Mouse (Mus musculus) neural tube, embryonic 13.5 days (tissue): Measurements from ENCODE around the gene Peli3. TPM values are rescaled to one million over a fixed set of nuclear protein-coding genes. Genes with fewer than 3 reads are reported as not detected.
A peak's percentile ranks its signal among the peaks of the same experiment; 100 is the strongest.

Experiments
- ATAC-seq: fragments of 200-750 bp; cut with Nextera tagmentation; 2 replicates; pipeline ENCODE4 v1.8.0; 2017; ENCODE audit warnings: low read depth, mild to moderate bottlenecking, moderate TSS enrichment, moderate library complexity
- H3K27ac ChIP-seq: fragments of 300-500 bp; sonication (generic); replicated peaks from 2 replicates; pipeline ENCODE4 v1.5.1; 2015; ENCODE audit warnings: moderate library complexity, mild to moderate bottlenecking, inconsistent platforms
- H3K27me3 ChIP-seq: fragments of 300-500 bp; sonication (generic); 2 replicates; pipeline ENCODE4 v1.6.1; 2015; ENCODE audit warnings: mild to moderate bottlenecking, inconsistent platforms
- H3K36me3 ChIP-seq: fragments of 300-500 bp; sonication (generic); 2 replicates; pipeline ENCODE4 v1.6.1; 2015; ENCODE audit warnings: mild to moderate bottlenecking, inconsistent platforms
- H3K4me1 ChIP-seq: fragments of 300-500 bp; sonication (generic); replicated peaks from 2 replicates; pipeline ENCODE4 v1.6.1; 2015; ENCODE audit warnings: inconsistent platforms
- H3K4me2 ChIP-seq: fragments of 300-500 bp; sonication (generic); 2 replicates; pipeline ENCODE4 v1.6.1; 2015; ENCODE audit warnings: inconsistent platforms, mild to moderate bottlenecking, moderate library complexity
- H3K4me3 ChIP-seq: fragments of 300-500 bp; sonication (generic); 2 replicates; pipeline ENCODE4 v1.5.1; 2015; ENCODE audit warnings: mild to moderate bottlenecking, inconsistent platforms
- H3K9ac ChIP-seq: fragments of 300-500 bp; sonication (generic); 2 replicates; pipeline ENCODE4 v1.6.1; 2015; ENCODE audit warnings: moderate library complexity, mild to moderate bottlenecking, inconsistent platforms
- H3K9me3 ChIP-seq: fragments of 300-500 bp; sonication (generic); 2 replicates; pipeline ENCODE4 v1.6.1; 2016; ENCODE audit warnings: inconsistent platforms
- WGBS: fragments of 180-500 bp; shearing (Covaris S2); methylation state at CpG from one replicate; pipeline ENCODE4 v1.1.7; 2015; 5-methylcytosine and 5-hydroxymethylcytosine counted together
- polyA plus RNA-seq: library from polyadenylated mRNA; unstranded; fragments of >200 nt; fragmentation: Nextera tagmentation; extraction: Ambion mirVana; gene quantifications from 2 replicates; pipeline ENCODE4 v1.2.1, GENCODE M21; 2015

Peli3 gene
- polyA plus RNA-seq, 1 experiment from 2014 or later: 8.1 TPM

DNA sequence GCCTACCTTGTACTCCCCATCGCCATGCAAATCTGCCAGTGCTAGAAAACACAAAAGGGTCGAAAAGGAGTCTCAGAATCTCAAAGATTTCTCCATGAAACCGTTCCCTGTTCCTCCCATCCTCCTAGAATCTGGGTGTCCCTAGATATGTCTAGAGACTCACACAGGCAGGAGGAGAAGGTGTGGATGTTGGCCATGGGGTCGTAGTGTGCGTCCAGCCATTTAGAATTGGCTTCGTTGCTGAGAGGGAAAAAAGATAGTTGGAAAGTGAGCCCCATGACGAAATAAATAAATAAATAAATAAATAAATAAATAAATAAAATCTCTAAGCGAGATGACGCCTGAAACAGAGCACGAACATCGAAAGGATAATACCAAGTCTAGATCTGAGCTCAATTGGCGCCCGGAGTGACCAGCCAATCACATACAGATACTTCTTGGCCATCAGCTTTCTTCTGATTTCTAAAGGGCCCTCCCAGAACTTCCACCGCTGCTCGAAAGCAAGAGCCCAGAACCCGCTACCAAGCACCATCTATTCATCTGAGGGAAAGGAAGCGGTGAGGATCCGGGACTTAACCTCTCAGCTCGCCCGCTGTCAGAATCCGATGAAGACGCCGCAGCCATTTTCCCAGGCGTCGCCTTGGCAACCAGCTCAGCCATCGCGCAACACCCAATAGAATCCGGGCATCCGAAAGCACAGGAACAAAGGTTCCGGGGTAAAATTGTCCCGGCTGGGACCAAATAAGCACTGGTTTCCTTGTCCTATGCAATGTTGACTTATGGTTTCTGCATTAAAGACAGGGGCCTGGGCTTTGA, 36.7 kb downstream of the Peli3 start, which contains the start of gene Bbs1:
Bbs1 (minus strand) TSS at position 650 of the 816 bp plus-strand sequence.
- Histone ChIP-seq H3K4me3 (peak within 1 kb of the TSS; percentile 73), H3K36me3 (peaks cover 61% of the 10 kb centered on the region), H3K4me1 (peaks cover 16% of the 10 kb centered on the region), H3K27me3 (no peaks in the 10 kb centered on the region), H3K27ac (peak within 1 kb of the TSS; percentile 83), H3K4me2 (peak within 1 kb of the TSS; percentile 76), H3K9me3 (no peaks in the 10 kb centered on the region), H3K9ac (peak within 1 kb of the TSS; percentile 80)
- WGBS: 8% methylated on average over 31 of the region's 31 CpGs
- ATAC-seq: peak; percentile 77

DNA sequence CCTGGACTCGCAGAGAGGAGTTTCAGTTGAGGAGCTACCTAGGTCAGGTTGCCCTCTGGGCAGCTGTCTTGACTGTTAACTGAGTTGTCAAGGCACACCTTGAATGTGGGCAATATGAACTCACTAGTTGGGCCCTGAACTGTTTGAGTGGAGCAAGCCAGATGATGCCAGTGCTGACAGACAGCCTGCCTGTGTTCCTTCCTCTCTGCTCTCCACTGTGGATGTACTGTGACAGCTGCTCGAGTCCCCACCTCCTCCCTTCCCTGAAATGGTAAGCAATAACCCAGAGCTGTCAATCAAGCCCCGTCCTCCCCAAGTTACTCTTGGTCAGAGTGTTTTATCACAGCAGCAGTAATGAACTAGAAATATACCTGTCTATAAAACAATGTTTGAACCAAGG, 43.0 kb downstream of the Peli3 start:
- no peak overlapping the region for H3K27ac ChIP-seq
- WGBS: 83% methylated on average over 3 of the region's 3 CpGs
- H3K9ac ChIP-seq: no peak overlapping the region
- ATAC-seq: no peak
- H3K9me3 ChIP-seq: no peaks in the 10 kb centered on the region
- no peak overlapping the region for H3K4me2 ChIP-seq
- H3K27me3 ChIP-seq: no peaks in the 10 kb centered on the region
- H3K4me3 ChIP-seq: no peak overlapping the region
- H3K4me1 ChIP-seq: 0 out of 2 replicates have a peak, but pooled peaks cover under 1% of the 10 kb centered on the region
- H3K36me3 ChIP-seq: peaks cover 71% of the 10 kb centered on the region

DNA sequence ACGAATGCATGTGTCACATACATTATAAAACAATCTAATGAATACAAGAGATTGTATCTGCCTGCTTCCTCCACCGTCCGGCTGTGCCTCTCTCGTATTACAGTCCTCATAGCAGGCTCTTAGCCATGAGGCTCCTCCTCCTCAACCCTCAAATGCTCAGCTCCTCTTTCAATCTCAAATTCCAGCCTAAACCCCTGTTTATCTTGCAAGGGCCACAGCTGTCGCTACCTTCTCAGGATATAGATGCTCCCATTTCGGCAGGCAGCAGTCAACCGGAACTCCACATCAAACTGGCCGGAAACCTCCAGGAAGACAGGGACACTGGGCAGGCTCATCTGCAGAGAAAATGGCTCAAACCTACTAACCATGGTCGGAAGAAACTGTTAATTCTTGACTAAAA, 44.0 kb downstream of the Peli3 start:
- Histone ChIP-seq H3K4me2 (no peak overlapping the region), H3K27ac (no peak overlapping the region), H3K4me1 (no peaks in the 10 kb centered on the region), H3K36me3 (peaks cover 80% of the 10 kb centered on the region), H3K4me3 (no peak overlapping the region), H3K27me3 (no peaks in the 10 kb centered on the region), H3K9ac (no peak overlapping the region), H3K9me3 (no peaks in the 10 kb centered on the region)
- WGBS: 77% methylated on average over 9 of the region's 9 CpGs
- ATAC-seq: no peak

DNA sequence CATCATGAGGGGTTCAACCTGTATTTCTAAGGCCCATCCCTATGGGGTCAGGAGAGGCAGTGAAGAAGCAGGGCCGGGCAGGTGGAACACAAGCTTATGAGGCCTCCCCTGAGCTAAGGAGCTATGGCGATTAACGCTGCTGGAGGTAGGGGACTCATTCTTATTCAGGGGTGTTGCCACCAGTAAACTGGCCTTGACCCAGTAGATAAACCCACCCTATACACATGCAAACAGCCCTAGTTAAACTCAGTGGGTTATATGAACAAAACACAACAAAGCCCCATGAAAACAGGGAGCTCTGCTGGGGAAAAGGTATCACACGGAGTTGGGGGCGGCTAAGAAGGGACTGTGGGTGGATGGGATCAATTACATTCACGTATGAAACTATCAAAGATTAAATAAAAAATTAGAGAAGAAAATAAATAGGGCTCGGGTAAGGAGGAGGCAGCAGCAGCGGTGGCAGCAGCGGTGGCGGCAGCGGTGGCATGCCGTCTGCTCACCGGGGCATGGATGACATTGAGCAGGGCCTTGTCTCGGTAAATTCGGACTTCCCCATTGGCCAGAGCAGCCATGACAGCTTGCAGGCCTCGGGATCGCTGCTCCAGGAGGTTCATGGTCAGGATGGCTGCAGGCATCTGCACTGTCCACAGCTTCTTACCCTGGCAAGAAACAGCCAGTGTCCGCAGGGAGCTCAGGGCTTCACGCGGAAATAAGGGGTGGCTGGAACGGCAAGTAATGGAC, 46.0 kb downstream of the Peli3 start:
- Histone ChIP-seq H3K4me2 (no peak overlapping the region), H3K36me3 (peaks cover 80% of the 10 kb centered on the region), H3K9ac (no peak overlapping the region), H3K4me3 (no peak overlapping the region), H3K9me3 (no peaks in the 10 kb centered on the region), H3K27me3 (no peaks in the 10 kb centered on the region), H3K27ac (no peak overlapping the region), H3K4me1 (no peaks in the 10 kb centered on the region)
- no peak for ATAC-seq
- 51% methylated on average over 21 of the region's 21 CpGs for WGBS

DNA sequence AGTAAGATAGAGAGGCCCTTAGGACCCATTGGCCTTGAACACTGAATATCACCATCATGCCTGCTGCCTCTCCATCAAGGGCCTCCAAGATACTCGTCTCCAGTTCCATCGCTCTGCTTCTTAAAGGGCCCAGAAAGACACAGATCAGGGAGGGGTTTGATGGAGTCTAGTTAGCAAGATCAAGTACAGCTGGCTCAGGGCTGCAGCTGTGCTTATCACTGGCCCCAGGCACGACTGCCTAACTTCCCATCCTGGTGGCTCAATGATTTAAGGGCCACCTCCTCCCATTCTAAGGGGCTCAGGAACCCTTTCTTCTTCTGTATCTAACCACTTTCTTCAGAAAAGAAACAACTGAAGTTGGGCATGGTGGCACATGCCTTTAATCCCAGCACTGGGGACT, 51.1 kb downstream of the Peli3 start:
- WGBS: 81% methylated on average over 3 of the region's 3 CpGs
- Histone ChIP-seq H3K4me2 (no peak overlapping the region), H3K4me1 (0 out of 2 replicates have a peak, but pooled peaks cover 5% of the 10 kb centered on the region), H3K9ac (no peak overlapping the region), H3K36me3 (peaks cover 70% of the 10 kb centered on the region), H3K9me3 (no peaks in the 10 kb centered on the region), H3K27ac (no peak overlapping the region), H3K27me3 (no peaks in the 10 kb centered on the region), H3K4me3 (no peak overlapping the region)
- ATAC-seq: no peak

DNA sequence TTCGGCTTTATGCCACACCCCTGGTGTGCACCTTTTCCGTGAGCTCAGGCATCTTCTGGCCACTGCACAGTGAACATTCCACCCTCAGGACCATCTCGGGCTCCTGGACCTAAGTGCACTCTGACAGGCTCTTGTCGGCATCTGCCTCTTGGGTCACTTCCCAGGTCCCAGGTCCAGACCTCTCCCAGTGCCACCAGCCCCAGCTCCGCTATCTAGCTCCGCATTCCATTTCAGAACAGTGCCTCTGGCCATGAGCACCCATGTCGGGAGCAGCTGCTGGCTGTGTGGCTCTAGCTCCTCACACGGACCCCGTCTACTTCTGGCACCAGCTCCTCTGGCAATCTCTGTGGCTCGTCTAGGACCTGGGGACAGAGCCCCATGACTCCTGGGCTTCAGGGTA, 53.1 kb downstream of the Peli3 start:
- H3K27ac ChIP-seq: no peak overlapping the region
- H3K4me2 ChIP-seq: no peak overlapping the region
- peaks cover 59% of the 10 kb centered on the region for H3K36me3 ChIP-seq
- no peak for ATAC-seq
- 0 out of 2 replicates have a peak, but pooled peaks cover 5% of the 10 kb centered on the region for H3K4me1 ChIP-seq
- WGBS: 90% methylated on average over 10 of the region's 10 CpGs
- no peak overlapping the region for H3K4me3 ChIP-seq
- no peak overlapping the region for H3K9ac ChIP-seq
- no peaks in the 10 kb centered on the region for H3K9me3 ChIP-seq
- H3K27me3 ChIP-seq: no peaks in the 10 kb centered on the region

DNA sequence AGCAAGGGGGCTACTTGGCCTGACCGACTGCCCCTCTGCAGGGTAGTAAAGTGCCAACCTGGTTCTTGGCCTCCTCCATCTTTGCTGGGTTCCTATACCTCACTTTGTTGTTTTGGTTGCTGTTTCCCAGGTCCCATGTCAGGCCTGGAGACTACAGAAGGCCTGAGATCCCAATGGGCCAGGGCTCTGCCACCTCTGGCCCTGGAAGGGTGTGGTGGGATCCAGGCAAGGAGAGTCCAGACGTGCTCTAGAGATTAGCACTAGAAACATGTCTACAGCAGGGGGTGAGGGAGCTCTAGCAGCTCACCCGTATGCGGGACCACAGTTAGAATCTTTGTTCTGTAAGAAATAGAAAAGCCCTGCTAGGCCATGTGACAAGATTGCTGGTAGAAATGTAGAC, 59.0 kb downstream of the Peli3 start:
- ATAC-seq: no peak
- 83% methylated on average over 4 of the region's 4 CpGs for WGBS

More for the DNA sequence above, 59.0 kb downstream of the Peli3 start:
- peaks cover 20% of the 10 kb centered on the region for H3K4me1 ChIP-seq
- peaks cover 20% of the 10 kb centered on the region for H3K36me3 ChIP-seq
- H3K9me3 ChIP-seq: no peaks in the 10 kb centered on the region
- H3K4me3 ChIP-seq: no peak overlapping the region
- no peaks in the 10 kb centered on the region for H3K27me3 ChIP-seq
- H3K4me2 ChIP-seq: no peak overlapping the region
- no peak overlapping the region for H3K9ac ChIP-seq
- H3K27ac ChIP-seq: no peak overlapping the region

Other genes starting within 250 kb of the Peli3 start
- gene Gm960, start 244.5 kb downstream of the Peli3 start, polyA plus RNA-seq: 5.3 and 5.7 TPM in 2 replicates
- 29.5 and 30.4 TPM in 2 replicates for gene Sptbn2, start 232.0 kb downstream of the Peli3 start, polyA plus RNA-seq
- gene Rbm4b, start 186.6 kb downstream of the Peli3 start, polyA plus RNA-seq: 164 and 184 TPM in 2 replicates
- gene Rbm4, start 149.2 kb downstream of the Peli3 start, polyA plus RNA-seq: 94.7 and 110 TPM in 2 replicates
- gene Gm21992, start 131.5 kb downstream of the Peli3 start, polyA plus RNA-seq: 28.5 and 37.3 TPM in 2 replicates
- gene Rbm14, start 131.5 kb downstream of the Peli3 start, polyA plus RNA-seq: 64.0 and 69.5 TPM in 2 replicates
- 43.7 and 44.7 TPM in 2 replicates for gene Ccs, start 103.8 kb downstream of the Peli3 start, polyA plus RNA-seq
- 0.35 and 0.45 TPM in 2 replicates for gene Ccdc87, start 103.8 kb downstream of the Peli3 start, polyA plus RNA-seq
- 66.7 and 70.4 TPM in 2 replicates for gene Ctsf, start 88.0 kb downstream of the Peli3 start, polyA plus RNA-seq
- 3.1 and 3.2 TPM in 2 replicates for gene Actn3, start 65.2 kb downstream of the Peli3 start, polyA plus RNA-seq
- 19.5 and 22.1 TPM in 2 replicates for gene Zdhhc24, start 64.5 kb downstream of the Peli3 start, polyA plus RNA-seq
- 7.6 and 9.4 TPM in 2 replicates for gene Bbs1, start 36.5 kb downstream of the Peli3 start, polyA plus RNA-seq
- gene Dpp3, start 14.8 kb downstream of the Peli3 start, polyA plus RNA-seq: 109 and 120 TPM in 2 replicates
- gene Mrpl11, start 19.0 kb upstream of the Peli3 start, polyA plus RNA-seq: 105 and 117 TPM in 2 replicates
- gene Npas4, start 47.2 kb upstream of the Peli3 start, polyA plus RNA-seq: 0.12 and 0.25 TPM in 2 replicates
- 7.9 TPM in 2 replicates for gene Slc29a2, start 80.7 kb upstream of the Peli3 start, polyA plus RNA-seq
- gene B4gat1, start 95.7 kb upstream of the Peli3 start, polyA plus RNA-seq: 61.1 and 64.5 TPM in 2 replicates
- gene AC124502.3, start 95.8 kb upstream of the Peli3 start, polyA plus RNA-seq: 3.1 and 5.1 TPM in 2 replicates
- gene Brms1, start 98.2 kb upstream of the Peli3 start, polyA plus RNA-seq: 43.5 and 51.7 TPM in 2 replicates
- 1.4 TPM in 2 replicates for gene Rin1, start 107.4 kb upstream of the Peli3 start, polyA plus RNA-seq
- 26.3 and 28.2 TPM in 2 replicates for gene Cd248, start 125.0 kb upstream of the Peli3 start, polyA plus RNA-seq
- gene Tmem151a, start 142.4 kb upstream of the Peli3 start, polyA plus RNA-seq: 8.4 and 10.1 TPM in 2 replicates
- gene Yif1a, start 145.4 kb upstream of the Peli3 start, polyA plus RNA-seq: 51.3 and 67.5 TPM in 2 replicates
- 267 and 318 TPM in 2 replicates for gene Cnih2, start 155.4 kb upstream of the Peli3 start, polyA plus RNA-seq
- 211 and 234 TPM in 2 replicates for gene Rab1b, start 163.9 kb upstream of the Peli3 start, polyA plus RNA-seq
- 73.7 and 80.2 TPM in 2 replicates for gene Klc2, start 175.4 kb upstream of the Peli3 start, polyA plus RNA-seq